Mouse (Mus musculus) gastrocnemius, adult 2 months (tissue): ENCODE measurements around the gene Sft2d2. TPM values are rescaled to one million over a fixed set of nuclear protein-coding genes. Genes with fewer than 3 reads are reported as not detected.

Experiments used
- DNase-seq: peaks from one replicate; pipeline ENCODE4 v3.0.0; 2022
- H3K27ac ChIP-seq: fragments of 200-600 bp; 2 replicates; pipeline ENCODE4 v1.8.1; 2022; ENCODE audit warnings: mild to moderate bottlenecking
- H3K4me3 ChIP-seq: fragments of 200-600 bp; 2 replicates; pipeline ENCODE4 v1.8.1; 2022; ENCODE audit warnings: mild to moderate bottlenecking, moderate library complexity
- CTCF ChIP-seq: fragments of 200-600 bp; IDR thresholded peaks from 2 replicates; pipeline ENCODE4 v1.8.1; 2022; ENCODE audit warnings: antibody characterized with exemption, mild to moderate bottlenecking, moderate library complexity
- intact Hi-C: fragments of 180-260 bp; cut with DNase I; formaldehyde crosslinking; loops from one replicate; pipeline ENCODE4 v1.15.1; 2025
- total RNA-seq, 2 experiments: library from RNA; stranded (reverse); gene quantifications; 2 replicates each; pipeline ENCODE4 v1.2.3; 2021

Gene Sft2d2
- total RNA-seq, 2 experiments from 2014 or later, result 8.9 to 9.7 TPM

DNA sequence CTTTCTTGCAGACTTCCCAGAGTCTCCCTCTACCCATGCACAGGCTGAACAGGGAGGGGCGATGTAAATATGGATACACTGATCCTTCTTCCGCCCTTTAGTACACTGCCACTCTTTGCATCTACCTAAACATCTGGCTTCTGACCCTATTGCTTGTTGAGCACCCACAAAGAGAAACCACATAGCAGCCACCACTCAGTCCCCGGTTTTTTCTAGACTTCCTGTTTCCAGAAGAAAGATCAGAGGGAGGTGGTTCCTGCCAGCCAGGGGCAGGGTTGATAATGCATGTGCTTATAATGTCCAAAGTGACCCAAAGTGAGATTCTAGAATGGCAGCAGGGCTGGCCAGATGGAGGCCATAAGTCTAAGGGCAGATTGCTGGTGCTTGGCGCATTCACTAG, 40.1 kb downstream of the Sft2d2 start:
- intact Hi-C loops, result no loop called here
- no peak overlapping the region for H3K4me3 ChIP-seq
- DNase-seq, result no peak
- H3K27ac ChIP-seq, result no peak overlapping the region
- no peak for TF ChIP-seq CTCF

DNA sequence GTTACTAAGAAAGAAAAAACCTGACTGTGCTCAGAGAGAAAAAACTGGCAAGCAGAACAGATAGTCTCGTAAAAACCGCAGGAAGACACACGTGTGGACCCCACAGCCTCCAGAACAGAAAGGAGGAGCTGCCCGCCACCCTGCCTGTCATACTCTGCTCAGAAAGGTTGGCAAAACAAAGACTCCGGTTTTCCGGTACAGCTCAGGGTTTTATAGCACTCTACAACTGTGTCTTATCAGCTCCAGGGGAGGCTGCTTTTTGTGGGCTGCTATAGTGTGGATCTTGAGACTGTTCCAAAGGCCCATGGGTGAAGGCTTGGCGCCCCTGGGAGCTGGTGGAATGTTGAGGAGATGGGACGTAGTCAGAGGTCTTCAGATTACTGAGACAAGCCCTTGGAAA, 43.0 kb downstream of the Sft2d2 start:
- TF ChIP-seq CTCF, result no peak
- Histone ChIP-seq H3K4me3 (no peak overlapping the region), H3K27ac (no peak overlapping the region)
- no peak for DNase-seq
- intact Hi-C loops, result no loop called here

DNA sequence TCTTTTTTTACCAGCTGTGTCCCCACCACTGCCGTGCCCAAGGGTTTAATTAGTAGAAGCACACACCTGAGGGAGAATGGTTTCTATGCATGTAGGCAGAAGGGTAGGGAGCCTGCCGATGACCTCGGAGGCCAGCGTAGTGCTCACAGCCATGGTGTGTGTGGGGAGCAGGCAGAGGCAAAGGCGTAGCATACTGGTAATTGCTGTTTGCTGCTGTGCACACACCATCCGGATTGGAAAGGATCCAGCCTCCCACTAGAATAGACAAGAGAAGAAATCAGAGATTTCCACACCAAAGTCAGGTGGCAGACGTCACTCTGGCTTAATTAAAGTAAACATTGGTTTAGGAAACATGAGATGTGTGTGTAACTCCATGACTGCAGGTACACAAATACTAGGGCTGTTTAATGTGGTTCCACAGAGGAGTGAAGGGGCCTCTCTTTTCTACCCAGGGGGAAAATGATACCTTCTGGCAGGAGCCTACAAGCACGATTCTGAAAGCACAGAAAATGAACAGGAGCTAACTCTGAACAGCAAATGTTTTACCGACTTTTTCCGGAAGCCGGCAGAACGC, 51.8 kb downstream of the Sft2d2 start:
- no peak overlapping the region for H3K27ac ChIP-seq
- TF ChIP-seq CTCF, result no peak
- H3K4me3 ChIP-seq, result no peak overlapping the region
- DNase-seq, result no peak
- intact Hi-C loops, result no loop called here

GRCm38 (mm10) chr1:165140227-165140626, 54.0 kb downstream of the Sft2d2 start:
- no peak for DNase-seq
- H3K27ac ChIP-seq, result no peak overlapping the region
- H3K4me3 ChIP-seq, result no peak overlapping the region
- TF ChIP-seq CTCF, result no peak
- intact Hi-C loops, result no loop called here

DNA sequence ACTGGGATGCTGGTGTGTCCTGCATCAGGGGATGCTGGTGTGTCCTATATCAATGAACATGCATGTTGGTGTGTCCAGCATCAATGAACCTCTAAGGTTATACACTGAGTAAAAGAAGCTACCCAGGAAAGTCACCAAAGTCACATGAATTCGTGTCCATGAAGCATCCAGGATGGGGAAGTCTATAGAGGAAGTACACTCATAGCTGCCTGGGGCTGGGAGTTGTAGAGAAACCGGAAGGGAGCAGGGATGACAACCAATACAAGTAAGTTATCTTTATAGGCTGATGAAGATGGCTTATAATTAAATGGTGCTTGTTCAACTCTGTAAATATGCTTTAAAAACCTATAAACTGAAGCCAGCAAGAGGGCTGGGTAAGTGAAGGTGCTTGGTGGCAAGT, 60.4 kb downstream of the Sft2d2 start:
- TF ChIP-seq CTCF, result no peak
- Histone ChIP-seq H3K27ac (no peak overlapping the region), H3K4me3 (no peak overlapping the region)
- intact Hi-C loops, result no loop called here
- no peak for DNase-seq

- no peak for DNase-seq
- TF ChIP-seq CTCF, result no peak
- Histone ChIP-seq H3K27ac (no peak overlapping the region), H3K4me3 (no peak overlapping the region)
- intact Hi-C loops, result no loop called here
Observed at GRCm38 (mm10) chr1:165133279-165133678, 61.0 kb downstream of the Sft2d2 start.

DNA sequence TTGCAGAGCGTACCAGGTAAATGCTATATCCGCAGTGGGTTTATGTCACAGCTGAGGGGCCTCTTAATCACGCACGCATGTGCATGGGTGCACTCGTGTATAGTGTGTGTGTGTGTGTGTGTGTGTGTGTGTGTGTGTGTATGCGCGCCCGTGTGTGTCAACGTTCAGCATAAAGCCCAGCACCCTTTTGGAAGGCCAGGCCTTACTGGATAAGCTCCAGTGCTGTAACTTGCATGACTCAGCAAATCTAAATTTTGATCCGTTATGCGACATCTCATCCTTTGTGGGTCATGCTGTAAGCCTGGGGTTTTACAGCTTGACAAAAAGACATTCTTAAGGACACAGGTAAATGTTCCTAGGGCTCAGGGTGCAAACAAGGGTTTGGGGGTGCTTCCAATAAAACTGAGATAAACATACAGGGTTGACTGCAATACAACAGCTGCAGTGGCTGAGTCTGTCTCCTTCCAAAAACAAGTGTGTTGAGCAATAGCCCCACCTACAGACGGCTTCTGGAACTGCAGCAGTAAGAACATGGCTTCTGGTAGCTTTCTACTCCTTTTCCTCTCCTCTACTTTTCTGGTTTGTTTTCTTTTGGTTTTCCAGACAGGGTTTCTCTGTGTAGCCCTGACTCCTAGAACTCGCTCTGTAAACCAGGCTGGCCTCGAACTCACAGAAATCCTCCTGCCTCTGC, 61.9 kb downstream of the Sft2d2 start:
- peak; percentile 91 for TF ChIP-seq CTCF
- DNase-seq, result peak; percentile 70
- 0 out of 2 replicates have a peak overlapping the region, but pooled peaks have one; percentile 28 for H3K4me3 ChIP-seq
- no peak overlapping the region for H3K27ac ChIP-seq
- intact Hi-C loops, result no loop called here

- no peak for DNase-seq
- intact Hi-C loops, result no loop called here
- H3K4me3 ChIP-seq, result no peak overlapping the region
- no peak overlapping the region for H3K27ac ChIP-seq
- no peak for TF ChIP-seq CTCF
Observed at GRCm38 (mm10) chr1:165129573-165129972, 64.7 kb downstream of the Sft2d2 start.

Other genes with a start within 250 kb of the Sft2d2 start
- not detected for gene Tbx19, start 33.7 kb downstream of the Sft2d2 start, total RNA-seq
- 10 to 100 TPM; 19.7 to 20.9 TPM for gene Tiprl, start 42.6 kb upstream of the Sft2d2 start, total RNA-seq
- gene Gpr161, start 101.4 kb upstream of the Sft2d2 start, total RNA-seq, result 1 to 10 TPM; 1.0 to 1.3 TPM